Mouse (Mus musculus) hindbrain, postnatal 0 days (tissue): ENCODE measurements at regions not wholly inside any gene's neighbourhood (a gene's known extent, or its start where the extent isn't known, plus 50 kb on each side); places are given as distances from the start of the nearest gene placed in this dataset.

Source experiments
- ATAC-seq: fragments of 200-750 bp; cut with Nextera tagmentation; 2 replicates; pipeline ENCODE4 v1.8.0; 2017; ENCODE audit warnings: mild to moderate bottlenecking, moderate TSS enrichment, moderate library complexity
- DNase-seq: peaks from one replicate; pipeline ENCODE4 v3.0.0-alpha.2; 2015; ENCODE audit warnings: low spot score
- H3K27ac ChIP-seq: fragments of 300-500 bp; sonication (generic); 2 replicates; pipeline ENCODE4 v1.5.1; 2014; ENCODE audit warnings: mild to moderate bottlenecking
- H3K27me3 ChIP-seq: fragments of 300-500 bp; sonication (generic); 2 replicates; pipeline ENCODE4 v1.6.1; 2014; ENCODE audit warnings: low read length, mixed read lengths; ENCODE audit not compliant: insufficient read depth
- H3K36me3 ChIP-seq: fragments of 300-500 bp; sonication (generic); 2 replicates; pipeline ENCODE4 v1.6.1; 2014; ENCODE audit warnings: low read length, mixed read lengths; ENCODE audit not compliant: insufficient read depth
- H3K4me1 ChIP-seq: fragments of 300-500 bp; sonication (generic); 2 replicates; pipeline ENCODE4 v1.6.1; 2014; ENCODE audit warnings: antibody characterized with exemption, low read length, mixed read lengths; ENCODE audit not compliant: insufficient read depth
- H3K4me2 ChIP-seq: fragments of 300-500 bp; sonication (generic); 2 replicates; pipeline ENCODE4 v1.6.1; 2014; ENCODE audit warnings: low read depth, mild to moderate bottlenecking, low read length, moderate library complexity, mixed read lengths
- H3K4me3 ChIP-seq: fragments of 300-500 bp; sonication (generic); 2 replicates; pipeline ENCODE4 v1.5.1; 2014; ENCODE audit warnings: low read length
- H3K9ac ChIP-seq: fragments of 300-500 bp; sonication (generic); replicated peaks from 2 replicates; pipeline ENCODE4 v1.6.1; 2014; ENCODE audit warnings: mild to moderate bottlenecking, low read length, moderate library complexity, mixed read lengths
- H3K9me3 ChIP-seq: fragments of 300-500 bp; sonication (generic); 2 replicates; pipeline ENCODE4 v1.6.1; 2016; ENCODE audit warnings: low read length, mixed read lengths
- CTCF ChIP-seq: IDR thresholded peaks from 2 replicates; pipeline ENCODE4 v1.5.1; 2016; ENCODE audit warnings: antibody characterized with exemption, control low read depth, low read depth
- WGBS: fragments of 180-500 bp; shearing (Covaris S2); extraction: QIAGEN DNeasy Blood & Tissue Kit; methylation state at CpG from one replicate; pipeline ENCODE4 v1.1.7; 2014; 5-methylcytosine and 5-hydroxymethylcytosine counted together

DNA sequence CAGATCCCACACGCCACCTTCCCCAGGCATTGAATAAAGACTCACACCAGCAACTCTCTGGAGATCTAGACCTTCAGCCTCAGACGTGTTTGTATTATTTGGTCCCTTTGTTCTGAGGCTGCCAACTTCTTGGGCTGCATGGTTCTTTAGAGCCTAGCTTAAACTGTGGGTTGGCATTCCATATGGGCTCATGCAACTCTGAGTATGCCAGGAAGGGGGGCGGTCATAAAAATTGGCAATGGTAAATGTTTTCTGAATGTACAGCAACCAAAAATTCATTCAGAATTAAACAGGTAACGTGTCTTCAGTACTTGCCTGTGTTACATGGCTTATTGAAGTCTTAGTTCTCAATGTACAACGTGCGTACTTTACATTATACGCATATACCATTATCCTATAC, 103.1 kb downstream of the Dusp6 start:
- Histone ChIP-seq H3K36me3 (no peaks in the 10 kb centered on the region), H3K4me3 (no peak overlapping the region), H3K9ac (no peak overlapping the region), H3K4me2 (no peak overlapping the region), H3K4me1 (no peaks in the 10 kb centered on the region), H3K27me3 (no peaks in the 10 kb centered on the region), H3K9me3 (no peaks in the 10 kb centered on the region), H3K27ac (no peak overlapping the region)
- ATAC-seq (no peak), DNase-seq (no peak)
- 86% methylated on average over 7 of the region's 7 CpGs for WGBS
- TF ChIP-seq CTCF, result no peak

DNA sequence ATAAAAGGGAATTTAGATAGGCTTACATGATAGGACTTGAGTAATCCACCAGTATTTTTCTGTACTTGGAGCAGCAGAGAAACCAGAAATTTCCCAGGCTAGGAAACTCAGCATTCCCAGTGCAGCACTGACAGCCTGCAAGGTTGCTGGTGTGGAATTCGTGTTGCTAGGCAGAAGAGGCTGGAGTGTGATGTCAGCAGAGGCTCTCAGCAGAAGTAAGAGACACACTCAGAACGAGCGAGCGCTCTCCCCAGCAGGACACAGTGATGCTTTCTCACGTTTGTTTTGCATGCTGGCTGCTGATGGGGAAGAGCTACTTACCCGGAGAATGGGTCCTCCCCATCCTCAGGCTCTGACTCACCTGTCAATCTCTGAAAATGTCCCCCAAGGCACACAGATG, 104.7 kb downstream of the Dusp6 start:
- TF ChIP-seq CTCF, result no peak
- no peaks in the 10 kb centered on the region for H3K36me3 ChIP-seq
- ATAC-seq (peak; percentile 87), DNase-seq (peak; percentile 56)
- no peak overlapping the region for H3K4me3 ChIP-seq
- H3K4me1 ChIP-seq, result no peaks in the 10 kb centered on the region
- H3K27ac ChIP-seq, result no peak overlapping the region
- no peaks in the 10 kb centered on the region for H3K27me3 ChIP-seq
- 18% methylated on average over 6 of the region's 6 CpGs for WGBS
- H3K4me2 ChIP-seq, result no peak overlapping the region
- no peak overlapping the region for H3K9ac ChIP-seq
- no peaks in the 10 kb centered on the region for H3K9me3 ChIP-seq

DNA sequence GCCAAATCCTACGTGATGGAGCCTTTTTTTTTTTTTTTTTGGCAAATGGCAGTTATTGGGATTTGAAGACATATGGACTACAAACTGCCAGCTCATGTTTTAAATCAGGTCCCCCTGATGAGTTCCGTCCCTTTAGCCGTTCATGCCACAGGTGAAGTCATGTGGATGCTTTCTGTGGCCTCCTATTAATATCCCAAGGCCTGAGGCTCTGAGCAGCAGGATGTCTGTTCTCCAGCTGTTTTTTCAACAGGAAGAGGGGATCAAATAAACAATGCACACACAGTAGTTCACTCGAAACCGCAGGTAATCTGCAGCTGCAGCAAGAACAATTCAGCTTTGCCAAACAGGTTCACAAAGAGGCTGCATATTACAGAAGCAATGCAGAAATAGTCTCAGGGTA, 112.1 kb downstream of the Dusp6 start:
- ATAC-seq, result no peak
- no peak for DNase-seq
- no peak overlapping the region for H3K27ac ChIP-seq
- no peak overlapping the region for H3K4me3 ChIP-seq
- no peak overlapping the region for H3K4me2 ChIP-seq
- WGBS, result 46% methylated on average over 5 of the region's 5 CpGs
- H3K9ac ChIP-seq, result no peak overlapping the region
- H3K9me3 ChIP-seq, result no peaks in the 10 kb centered on the region
- H3K4me1 ChIP-seq, result no peaks in the 10 kb centered on the region
- no peaks in the 10 kb centered on the region for H3K27me3 ChIP-seq
- no peak for TF ChIP-seq CTCF
- H3K36me3 ChIP-seq, result no peaks in the 10 kb centered on the region

DNA sequence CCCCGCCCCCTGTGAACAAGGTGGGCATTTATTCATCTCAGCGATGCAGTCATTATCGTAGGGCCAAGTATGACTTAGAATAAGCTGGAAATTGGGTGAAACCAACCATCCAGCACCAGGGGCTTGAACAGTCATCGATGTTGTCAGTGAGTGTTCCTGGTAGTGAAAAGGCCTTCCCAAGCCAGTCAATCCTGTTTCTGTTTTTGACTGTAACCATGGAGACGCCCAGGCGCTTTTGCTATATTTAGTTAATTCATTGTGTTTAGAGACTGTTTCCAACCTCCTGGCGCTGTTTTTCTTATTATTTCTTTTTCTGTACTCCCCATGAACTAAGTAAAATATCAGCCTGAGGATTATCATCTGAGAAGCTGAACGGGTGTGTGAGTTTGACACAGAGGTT, 113.4 kb downstream of the Dusp6 start:
- no peak overlapping the region for H3K27ac ChIP-seq
- WGBS, result 66% methylated on average over 8 of the region's 8 CpGs
- H3K9ac ChIP-seq, result no peak overlapping the region
- no peaks in the 10 kb centered on the region for H3K9me3 ChIP-seq
- no peak overlapping the region for H3K4me2 ChIP-seq
- TF ChIP-seq CTCF, result no peak
- no peaks in the 10 kb centered on the region for H3K27me3 ChIP-seq
- no peaks in the 10 kb centered on the region for H3K4me1 ChIP-seq
- peak; percentile 25 for DNase-seq
- no peak overlapping the region for H3K4me3 ChIP-seq
- no peak for ATAC-seq
- no peaks in the 10 kb centered on the region for H3K36me3 ChIP-seq

DNA sequence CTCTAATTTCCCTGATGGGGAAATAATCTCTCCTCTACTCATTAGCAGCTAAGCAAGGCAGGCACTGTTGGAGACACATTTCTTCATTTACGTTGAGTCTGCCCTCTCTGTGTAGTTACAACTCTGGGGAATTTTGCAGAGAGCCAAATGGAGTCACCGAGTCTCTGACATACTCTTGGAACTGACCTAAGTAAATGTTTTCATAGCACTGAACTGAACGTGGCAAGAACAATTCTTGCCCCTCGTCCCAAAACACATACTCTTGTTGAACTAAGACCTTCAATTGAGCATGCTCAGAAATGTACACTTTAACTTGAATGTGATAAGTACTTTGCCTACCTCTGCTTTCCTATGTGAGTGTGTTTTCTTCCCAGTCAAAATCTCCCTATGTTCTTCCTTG, 114.5 kb downstream of the Dusp6 start:
- Histone ChIP-seq H3K4me3 (no peak overlapping the region), H3K36me3 (no peaks in the 10 kb centered on the region), H3K4me2 (no peak overlapping the region), H3K27ac (no peak overlapping the region), H3K4me1 (no peaks in the 10 kb centered on the region), H3K9me3 (no peaks in the 10 kb centered on the region), H3K27me3 (no peaks in the 10 kb centered on the region), H3K9ac (no peak overlapping the region)
- WGBS, result 78% methylated on average over 4 of the region's 4 CpGs
- no peak for TF ChIP-seq CTCF
- no peak for DNase-seq
- no peak for ATAC-seq

DNA sequence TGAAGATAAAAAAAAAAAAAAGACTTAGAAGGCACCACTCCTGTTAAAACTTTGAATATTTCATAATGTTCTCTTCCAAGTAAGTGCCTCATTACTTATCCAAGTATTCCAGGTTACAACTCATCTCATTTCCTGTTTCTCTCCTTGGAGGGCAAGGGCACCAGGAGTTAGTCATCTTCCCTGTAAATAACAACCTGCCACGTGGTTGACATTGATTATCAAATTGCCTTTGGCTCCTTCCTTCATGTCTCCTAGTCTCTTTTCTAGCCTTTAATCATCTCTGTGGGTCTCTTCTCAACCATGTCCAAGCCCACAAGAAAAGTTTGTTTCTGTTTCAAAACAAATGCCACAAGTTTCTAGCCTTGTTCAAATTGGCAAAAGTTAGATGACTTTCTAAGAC, 116.1 kb downstream of the Dusp6 start:
- no peak overlapping the region for H3K27ac ChIP-seq
- H3K9me3 ChIP-seq, result no peaks in the 10 kb centered on the region
- no peak for DNase-seq
- ATAC-seq, result no peak
- H3K4me1 ChIP-seq, result no peaks in the 10 kb centered on the region
- H3K4me3 ChIP-seq, result no peak overlapping the region
- no peaks in the 10 kb centered on the region for H3K36me3 ChIP-seq
- TF ChIP-seq CTCF, result no peak
- H3K27me3 ChIP-seq, result no peaks in the 10 kb centered on the region
- no peak overlapping the region for H3K9ac ChIP-seq
- H3K4me2 ChIP-seq, result no peak overlapping the region
- 68% methylated on average over 1 of the region's 1 CpGs for WGBS

- no peak overlapping the region for H3K27ac ChIP-seq
- no peak for TF ChIP-seq CTCF
- no peaks in the 10 kb centered on the region for H3K27me3 ChIP-seq
- no peak overlapping the region for H3K9ac ChIP-seq
- 88% methylated on average over 4 of the region's 4 CpGs for WGBS
- DNase-seq (no peak), ATAC-seq (no peak)
- H3K36me3 ChIP-seq, result no peaks in the 10 kb centered on the region
- no peaks in the 10 kb centered on the region for H3K4me1 ChIP-seq
- H3K4me2 ChIP-seq, result no peak overlapping the region
- H3K4me3 ChIP-seq, result no peak overlapping the region
- no peaks in the 10 kb centered on the region for H3K9me3 ChIP-seq
Measured at GRCm38 (mm10) chr10:99380170-99380569, 117.1 kb downstream of the Dusp6 start.
